Mouse (Mus musculus) embryonic facial prominence, embryonic 12.5 days (tissue): ENCODE data around the gene Metrn. TPM values are rescaled to one million over a fixed set of nuclear protein-coding genes. Genes with fewer than 3 reads are reported as not detected.
A peak's percentile ranks its signal among the peaks of the same experiment; 100 is the strongest.
"Not testable (repeated sequence)": the region's sequence is repeated elsewhere in the genome, so short reads cannot be mapped to it uniquely, and the experiment has no call there.

Experiments used
- ATAC-seq: fragments of 200-750 bp; cut with Nextera tagmentation; 2 replicates; pipeline ENCODE4 v1.8.0; 2017; ENCODE audit not compliant: insufficient number of reproducible peaks, insufficient read depth, low FRiP score, low TSS enrichment
- H3K27ac ChIP-seq: fragments of 300-500 bp; sonication (generic); 2 replicates; pipeline ENCODE4 v1.5.1; 2016; ENCODE audit warnings: mild to moderate bottlenecking
- H3K27me3 ChIP-seq: fragments of 300-500 bp; sonication (generic); 2 replicates; pipeline ENCODE4 v1.6.1; 2016; ENCODE audit warnings: mild to moderate bottlenecking, moderate library complexity
- H3K36me3 ChIP-seq: fragments of 300-500 bp; sonication (generic); 2 replicates; pipeline ENCODE4 v1.6.1; 2016; ENCODE audit warnings: mild to moderate bottlenecking
- H3K4me1 ChIP-seq: fragments of 300-500 bp; sonication (generic); 2 replicates; pipeline ENCODE4 v1.6.1; 2016
- H3K4me2 ChIP-seq: fragments of 300-500 bp; sonication (generic); replicated peaks from 2 replicates; pipeline ENCODE4 v1.6.1; 2016; ENCODE audit warnings: mild to moderate bottlenecking, moderate library complexity
- H3K4me3 ChIP-seq: fragments of 300-500 bp; sonication (generic); 2 replicates; pipeline ENCODE4 v1.5.1; 2016; ENCODE audit warnings: mild to moderate bottlenecking
- H3K9ac ChIP-seq: fragments of 300-500 bp; sonication (generic); 2 replicates; pipeline ENCODE4 v1.6.1; 2016; ENCODE audit warnings: mild to moderate bottlenecking, moderate library complexity
- H3K9me3 ChIP-seq: fragments of 300-500 bp; sonication (generic); 2 replicates; pipeline ENCODE4 v1.6.1; 2016; ENCODE audit warnings: mild to moderate bottlenecking, moderate library complexity
- WGBS: fragments of 180-500 bp; shearing (Covaris S2); methylation state at CpG from one replicate; pipeline ENCODE4 v1.1.7; 2016; 5-methylcytosine and 5-hydroxymethylcytosine counted together
- polyA plus RNA-seq: library from polyadenylated mRNA; unstranded; fragments of >200 nt; fragmentation: Nextera tagmentation; extraction: Ambion mirVana; gene quantifications from 2 replicates; pipeline ENCODE4 v1.2.1, GENCODE M21; 2016

Gene Metrn
- polyA plus RNA-seq, 1 experiment from 2014 or later: 65.9 TPM

- WGBS: 77% methylated on average over 11 of the region's 11 CpGs
- H3K4me1 ChIP-seq: no peaks in the 10 kb centered on the region; the same call in 1 of the 2 replicates
- ATAC-seq: no peak
- H3K4me2 ChIP-seq: no peak overlapping the region
- no peak overlapping the region for H3K9ac ChIP-seq
- H3K27ac ChIP-seq: no peak overlapping the region
- H3K36me3 ChIP-seq: no peaks in the 10 kb centered on the region
- H3K4me3 ChIP-seq: no peak overlapping the region
- peaks cover 56% of the 10 kb centered on the region for H3K27me3 ChIP-seq
- H3K9me3 ChIP-seq: no peaks in the 10 kb centered on the region
Observed at GRCm38 (mm10) chr17:25817662-25818061, 20.7 kb upstream of the Metrn start.

GRCm38 (mm10) chr17:25813471-25813870 is 16.5 kb upstream of the Metrn start:
- Histone ChIP-seq H3K9ac (no peak overlapping the region), H3K36me3 (no peaks in the 10 kb centered on the region), H3K27ac (no peak overlapping the region), H3K27me3 (peaks cover 63% of the 10 kb centered on the region), H3K4me2 (no peak overlapping the region), H3K9me3 (no peaks in the 10 kb centered on the region), H3K4me1 (peaks cover 7% of the 10 kb centered on the region; the same call in 1 of the 2 replicates), H3K4me3 (no peak overlapping the region)
- WGBS: 2% methylated on average over 20 of the region's 20 CpGs
- no peak for ATAC-seq

- no peaks in the 10 kb centered on the region for H3K9me3 ChIP-seq
- H3K4me1 ChIP-seq: peaks cover 7% of the 10 kb centered on the region; the same call in 1 of the 2 replicates
- peaks cover 52% of the 10 kb centered on the region for H3K27me3 ChIP-seq
- H3K36me3 ChIP-seq: no peaks in the 10 kb centered on the region
- 70% methylated on average over 4 of the region's 4 CpGs for WGBS
- ATAC-seq: no peak
- H3K27ac ChIP-seq: no peak overlapping the region
- no peak overlapping the region for H3K4me2 ChIP-seq
- H3K9ac ChIP-seq: no peak overlapping the region
- no peak overlapping the region for H3K4me3 ChIP-seq
Observed at GRCm38 (mm10) chr17:25810890-25811289, 14.0 kb upstream of the Metrn start.

GRCm38 (mm10) chr17:25809606-25810340 is 12.8 kb upstream of the Metrn start:
- ATAC-seq: peak; percentile 37; the same call in 1 of the 2 replicates
- Histone ChIP-seq H3K4me1 (peaks cover 7% of the 10 kb centered on the region; the same call in 1 of the 2 replicates), H3K4me3 (peak overlapping the region; percentile 72), H3K27ac (0 out of 2 replicates have a peak overlapping the region, but pooled peaks have one; percentile 65), H3K9me3 (no peaks in the 10 kb centered on the region), H3K9ac (peak overlapping the region; percentile 80), H3K4me2 (peak overlapping the region; percentile 97), H3K27me3 (peaks cover 49% of the 10 kb centered on the region), H3K36me3 (no peaks in the 10 kb centered on the region)
- WGBS: 12% methylated on average over 25 of the region's 25 CpGs

- peaks cover 7% of the 10 kb centered on the region; the same call in 1 of the 2 replicates for H3K4me1 ChIP-seq
- peak within 1 kb of the TSS; percentile 97 for H3K4me2 ChIP-seq
- H3K9ac ChIP-seq: peak within 1 kb of the TSS; percentile 80
- H3K4me3 ChIP-seq: peak within 1 kb of the TSS; percentile 72
- peaks cover 53% of the 10 kb centered on the region for H3K27me3 ChIP-seq
- H3K27ac ChIP-seq: peak within 1 kb of the TSS; percentile 65
- under 1% methylated on average over 84 of the region's 100 CpGs for WGBS
- peak; percentile 61 for ATAC-seq
- no peaks in the 10 kb centered on the region for H3K36me3 ChIP-seq
- no peaks in the 10 kb centered on the region for H3K9me3 ChIP-seq
Observed at GRCm38 (mm10) chr17:25808789-25809605, 12.1 kb upstream of the Metrn start, which contains the start of gene Fbxl16. Gene Fbxl16, plus strand, starts transcription at chr17:25809085.

- ATAC-seq: no peak
- WGBS: 41% methylated on average over 5 of the region's 5 CpGs
- no peak overlapping the region for H3K27ac ChIP-seq
Observed at GRCm38 (mm10) chr17:25808028-25808427, 11.1 kb upstream of the Metrn start.

GRCm38 (mm10) chr17:25807452-25807851 is 10.5 kb upstream of the Metrn start:
- H3K4me3 ChIP-seq, H3K9ac ChIP-seq, ATAC-seq, H3K4me1 ChIP-seq, H3K4me2 ChIP-seq, H3K9me3 ChIP-seq, H3K27ac ChIP-seq, H3K36me3 ChIP-seq: not testable (repeated sequence)
- peaks cover 44% of the 10 kb centered on the region for H3K27me3 ChIP-seq
- 44% methylated on average over 2 of the region's 2 CpGs for WGBS

More at GRCm38 (mm10) chr17:25808028-25808427, 11.1 kb upstream of the Metrn start:
- Histone ChIP-seq H3K36me3 (no peaks in the 10 kb centered on the region), H3K9me3 (no peaks in the 10 kb centered on the region), H3K4me2 (peak overlapping the region; percentile 97), H3K9ac (peak overlapping the region; percentile 80; the same call in 1 of the 2 replicates), H3K4me1 (peaks cover 7% of the 10 kb centered on the region; the same call in 1 of the 2 replicates), H3K4me3 (peak overlapping the region; percentile 72), H3K27me3 (peaks cover 50% of the 10 kb centered on the region)

- no peak overlapping the region for H3K4me3 ChIP-seq
- H3K4me2 ChIP-seq: no peak overlapping the region
- no peak overlapping the region for H3K9ac ChIP-seq
- no peak for ATAC-seq
- H3K9me3 ChIP-seq: no peaks in the 10 kb centered on the region
- 85% methylated on average over 4 of the region's 4 CpGs for WGBS
- peaks cover 38% of the 10 kb centered on the region for H3K27me3 ChIP-seq
- no peak overlapping the region for H3K27ac ChIP-seq
- H3K36me3 ChIP-seq: no peaks in the 10 kb centered on the region
- peaks cover 7% of the 10 kb centered on the region; the same call in 1 of the 2 replicates for H3K4me1 ChIP-seq
Observed at GRCm38 (mm10) chr17:25806507-25806906, 9.6 kb upstream of the Metrn start.

GRCm38 (mm10) chr17:25802825-25803517 is 6.0 kb upstream of the Metrn start:
- ATAC-seq: 0 out of 2 replicates have a peak, but pooled peaks have one; percentile 50
- Histone ChIP-seq H3K4me1 (no peaks in the 10 kb centered on the region), H3K27me3 (peaks cover 6% of the 10 kb centered on the region), H3K9me3 (no peaks in the 10 kb centered on the region), H3K27ac (no peak overlapping the region; the same call in 1 of the 2 replicates), H3K4me2 (no peak overlapping the region), H3K36me3 (no peaks in the 10 kb centered on the region), H3K9ac (0 out of 2 replicates have a peak overlapping the region, but pooled peaks have one; percentile 3), H3K4me3 (no peak overlapping the region)
- 14% methylated on average over 10 of the region's 10 CpGs for WGBS

- H3K4me2 ChIP-seq: no peak overlapping the region
- no peak overlapping the region for H3K4me3 ChIP-seq
- H3K36me3 ChIP-seq: no peaks in the 10 kb centered on the region
- ATAC-seq: no peak
- 8% methylated on average over 6 of the region's 6 CpGs for WGBS
- H3K27me3 ChIP-seq: peaks cover 4% of the 10 kb centered on the region; the same call in 1 of the 2 replicates
- no peak overlapping the region for H3K27ac ChIP-seq
- no peak overlapping the region for H3K9ac ChIP-seq
- peaks cover 11% of the 10 kb centered on the region for H3K4me1 ChIP-seq
- no peaks in the 10 kb centered on the region for H3K9me3 ChIP-seq
Observed at GRCm38 (mm10) chr17:25801029-25801428, 4.1 kb upstream of the Metrn start.

GRCm38 (mm10) chr17:25796211-25796771 is 645 bp downstream of the Metrn start:
- H3K27me3 ChIP-seq: no peaks in the 10 kb centered on the region
- peak overlapping the region; percentile 95 for H3K4me2 ChIP-seq
- H3K9ac ChIP-seq: peak overlapping the region; percentile 68
- H3K36me3 ChIP-seq: no peaks in the 10 kb centered on the region; the same call in 1 of the 2 replicates
- WGBS: under 1% methylated on average over 37 of the region's 37 CpGs
- no peak for ATAC-seq
- H3K4me3 ChIP-seq: peak overlapping the region; percentile 86
- peak overlapping the region; percentile 51 for H3K27ac ChIP-seq
- H3K9me3 ChIP-seq: no peaks in the 10 kb centered on the region
- H3K4me1 ChIP-seq: peaks cover 37% of the 10 kb centered on the region
